Mouse (Mus musculus) liver, embryonic 12.5 days (tissue): Measurements from ENCODE around the gene Htatsf1. TPM values are rescaled to one million over a fixed set of nuclear protein-coding genes. Genes with fewer than 3 reads are reported as not detected.

Experiments
- polyA plus RNA-seq: library from polyadenylated mRNA; unstranded; fragments of >200 nt; fragmentation: Nextera tagmentation; extraction: Ambion mirVana; gene quantifications from 2 replicates; pipeline ENCODE4 v1.2.1, GENCODE M21; 2016

Gene Htatsf1
- polyA plus RNA-seq, 1 experiment from 2014 or later = 42.0 TPM

Other genes starting within 250 kb of the Htatsf1 start
- gene Map7d3, start 231.3 kb upstream of the Htatsf1 start, polyA plus RNA-seq = 1.0 and 1.4 TPM in 2 replicates
- gene Adgrg4, start 183.4 kb upstream of the Htatsf1 start, polyA plus RNA-seq = not detected in 2 replicates
- gene Brs3, start 10.5 kb upstream of the Htatsf1 start, polyA plus RNA-seq = not detected in 2 replicates
- gene Vgll1, start 34.5 kb downstream of the Htatsf1 start, polyA plus RNA-seq = 0.07 TPM in 1 of 2 replicates, not detected in the other
- gene Cd40lg, start 158.6 kb downstream of the Htatsf1 start, polyA plus RNA-seq = not detected in 2 replicates